Mouse (Mus musculus) CH12.LX (cell line): ENCODE measurements around the gene Arid1a. TPM values are rescaled to one million over a fixed set of nuclear protein-coding genes. Genes with fewer than 3 reads are reported as not detected.

Experiments used
- DNase-seq: peaks from one replicate; pipeline ENCODE4 v3.0.0-alpha.2; 2013; ENCODE audit errors: extremely low read depth
- H3K27ac ChIP-seq: 2 replicates; pipeline ENCODE4 v1.5.1; 2012; ENCODE audit warnings: low read depth, mild to moderate bottlenecking, control low read depth, moderate library complexity; ENCODE audit not compliant: insufficient read depth
- H3K27me3 ChIP-seq: replicated peaks from 2 replicates; pipeline ENCODE3; 2012; ENCODE audit warnings: inconsistent platforms
- H3K36me3 ChIP-seq, 2 experiments: replicated peaks in 1 of 2; 2 replicates each; pipeline versions ENCODE3 to v1.6.1; 2012; ENCODE audit warnings: inconsistent platforms in 1 of 2, low read length in 1 of 2, mild to moderate bottlenecking in 1 of 2, mixed read lengths in 1 of 2, moderate library complexity in 1 of 2; ENCODE audit not compliant: control insufficient read depth in 1 of 2, insufficient read depth in 1 of 2
- H3K4me1 ChIP-seq, 2 experiments: 2 replicates each; pipeline ENCODE4 v1.6.1; 2012; ENCODE audit warnings: inconsistent platforms in 1 of 2, moderate library complexity in 1 of 2; ENCODE audit not compliant: insufficient read depth in 2 of 2, control insufficient read depth in 1 of 2
- H3K4me2 ChIP-seq: 2 replicates; pipeline ENCODE4 v1.6.1; 2012; ENCODE audit warnings: low read depth, mild to moderate bottlenecking, control low read depth; ENCODE audit not compliant: poor library complexity, insufficient read depth, severe bottlenecking
- H3K4me3 ChIP-seq, 3 experiments: fragments of 150-350 bp in 1 of 3; sonication (generic) in 1 of 3; replicated peaks in 1 of 3; 2 replicates each; pipeline versions ENCODE3 to v1.5.1; 2011 to 2012; ENCODE audit warnings: low read depth in 2 of 3, low read length in 2 of 3, mild to moderate bottlenecking in 2 of 3, moderate library complexity in 2 of 3, control low read depth in 1 of 3, improper control_type of control experiment in 1 of 3, inconsistent platforms in 1 of 3, mixed read lengths in 1 of 3; ENCODE audit not compliant: poor library complexity in 1 of 3
- H3K79me2 ChIP-seq: replicated peaks from 2 replicates; pipeline ENCODE4 v1.6.1; 2012; ENCODE audit warnings: mild to moderate bottlenecking, moderate library complexity; ENCODE audit not compliant: control insufficient read depth, poor library complexity, insufficient read depth, severe bottlenecking; ENCODE audit errors: extremely low read depth
- H3K9ac ChIP-seq: 2 replicates; pipeline ENCODE4 v1.6.1; 2012; ENCODE audit warnings: low read depth, mild to moderate bottlenecking, control low read depth, moderate library complexity; ENCODE audit not compliant: insufficient read depth
- H3K9me3 ChIP-seq: replicated peaks from 2 replicates; pipeline ENCODE3; 2012; ENCODE audit warnings: low read length, inconsistent platforms, mixed read lengths
- BHLHE40 ChIP-seq: IDR thresholded peaks from 2 replicates; pipeline ENCODE4 v1.6.1; 2011; ENCODE audit warnings: mild to moderate bottlenecking, low read depth, low read length, improper control_type of control experiment
- CHD1 ChIP-seq: IDR thresholded peaks from 2 replicates; pipeline ENCODE4 v1.6.1; 2012; ENCODE audit warnings: low read depth, low read length, improper control_type of control experiment, inconsistent platforms
- CHD2 ChIP-seq: IDR thresholded peaks from 2 replicates; pipeline ENCODE4 v1.6.1; 2011; ENCODE audit warnings: low read length, improper control_type of control experiment
- E2F4 ChIP-seq: IDR thresholded peaks from 2 replicates; pipeline ENCODE4 v1.6.1; 2011; ENCODE audit warnings: low read depth, low read length, improper control_type of control experiment; ENCODE audit not compliant: insufficient replicate concordance
- ELF1 ChIP-seq: IDR thresholded peaks from 2 replicates; pipeline ENCODE4 v1.6.1; 2014; ENCODE audit warnings: low read depth, mild to moderate bottlenecking, inconsistent platforms, low read length, improper control_type of control experiment
- GABPA ChIP-seq: IDR thresholded peaks from 2 replicates; pipeline ENCODE4 v1.6.1; 2012; ENCODE audit warnings: low read depth, low read length, improper control_type of control experiment, inconsistent platforms; ENCODE audit not compliant: insufficient replicate concordance
- HCFC1 ChIP-seq: IDR thresholded peaks from 2 replicates; pipeline ENCODE4 v1.6.1; 2012; ENCODE audit warnings: low read depth, mild to moderate bottlenecking, inconsistent platforms, low read length, improper control_type of control experiment
- JUND ChIP-seq: conservative IDR thresholded peaks from 2 replicates; pipeline ENCODE4 v1.6.1; 2011; ENCODE audit warnings: low read depth, low read length, improper control_type of control experiment
- KAT2A ChIP-seq: IDR thresholded peaks from 2 replicates; pipeline ENCODE4 v1.6.1; 2012; ENCODE audit warnings: low read length, improper control_type of control experiment, inconsistent platforms; ENCODE audit not compliant: insufficient replicate concordance
- MAFK ChIP-seq: IDR thresholded peaks from 2 replicates; pipeline ENCODE4 v1.6.1; 2011; ENCODE audit warnings: low read length, improper control_type of control experiment; ENCODE audit not compliant: insufficient replicate concordance
- MAX ChIP-seq: IDR thresholded peaks from 2 replicates; pipeline ENCODE4 v1.6.1; 2011; ENCODE audit warnings: low read length, improper control_type of control experiment
- MAZ ChIP-seq: IDR thresholded peaks from 2 replicates; pipeline ENCODE4 v1.6.1; 2012; ENCODE audit warnings: low read depth, mild to moderate bottlenecking, inconsistent platforms, low read length, improper control_type of control experiment, moderate library complexity
- MEF2A ChIP-seq: IDR thresholded peaks from 2 replicates; pipeline ENCODE4 v1.6.1; 2014; ENCODE audit warnings: low read depth, mild to moderate bottlenecking, inconsistent platforms, low read length, improper control_type of control experiment, borderline replicate concordance
- MXI1 ChIP-seq: IDR thresholded peaks from 2 replicates; pipeline ENCODE4 v1.6.1; 2011; ENCODE audit warnings: mild to moderate bottlenecking, low read depth, low read length, improper control_type of control experiment
- MYC ChIP-seq: IDR thresholded peaks from 2 replicates; pipeline ENCODE4 v1.6.1; 2011; ENCODE audit warnings: low read depth, mild to moderate bottlenecking, improper control_type of control experiment, low read length
- NELFE ChIP-seq: IDR thresholded peaks from 2 replicates; pipeline ENCODE4 v1.6.1; 2011; ENCODE audit warnings: low read depth, low read length, improper control_type of control experiment
- PAX5 ChIP-seq: IDR thresholded peaks from 2 replicates; pipeline ENCODE4 v1.6.1; 2012; ENCODE audit warnings: low read length, inconsistent platforms, mixed read lengths
- POLR2AphosphoS2 ChIP-seq: IDR thresholded peaks from 2 replicates; pipeline ENCODE4 v1.6.1; 2011; ENCODE audit warnings: low read depth, low read length, improper control_type of control experiment
- RAD21 ChIP-seq: IDR thresholded peaks from 2 replicates; pipeline ENCODE4 v1.6.1; 2011; ENCODE audit warnings: low read depth, mild to moderate bottlenecking, low read length, improper control_type of control experiment, moderate library complexity
- RCOR1 ChIP-seq: conservative IDR thresholded peaks from 2 replicates; pipeline ENCODE4 v1.6.1; 2012; ENCODE audit warnings: low read depth, mild to moderate bottlenecking, inconsistent platforms, low read length, improper control_type of control experiment
- SIN3A ChIP-seq: IDR thresholded peaks from 2 replicates; pipeline ENCODE4 v1.6.1; 2012; ENCODE audit warnings: low read length, improper control_type of control experiment, inconsistent platforms
- SMC3 ChIP-seq: IDR thresholded peaks from 2 replicates; pipeline ENCODE4 v1.6.1; 2011; ENCODE audit warnings: low read depth, low read length, improper control_type of control experiment
- TBP ChIP-seq: conservative IDR thresholded peaks from 2 replicates; pipeline ENCODE4 v1.6.1; 2011; ENCODE audit warnings: low read depth, low read length, improper control_type of control experiment
- TCF12 ChIP-seq: IDR thresholded peaks from 2 replicates; pipeline ENCODE4 v1.6.1; 2014; ENCODE audit warnings: low read depth, mild to moderate bottlenecking, inconsistent platforms, low read length, improper control_type of control experiment
- USF1 ChIP-seq: IDR thresholded peaks from 2 replicates; pipeline ENCODE4 v1.6.1; 2014; ENCODE audit warnings: low read depth, mild to moderate bottlenecking, inconsistent platforms, low read length, improper control_type of control experiment
- ZC3H11A ChIP-seq: IDR thresholded peaks from 2 replicates; pipeline ENCODE4 v1.6.1; 2012; ENCODE audit warnings: low read depth, mild to moderate bottlenecking, inconsistent platforms, low read length, improper control_type of control experiment
- ZKSCAN1 ChIP-seq: IDR thresholded peaks from 2 replicates; pipeline ENCODE4 v1.6.1; 2012; ENCODE audit warnings: low read depth, inconsistent platforms, low read length, improper control_type of control experiment, borderline replicate concordance
- ZMIZ1 ChIP-seq: IDR thresholded peaks from 2 replicates; pipeline ENCODE4 v1.6.1; 2012; ENCODE audit warnings: low read depth, mild to moderate bottlenecking, inconsistent platforms, low read length, improper control_type of control experiment
- ZNF384 ChIP-seq: IDR thresholded peaks from 2 replicates; pipeline ENCODE4 v1.6.1; 2012; ENCODE audit warnings: low read depth, low read length, improper control_type of control experiment, inconsistent platforms
- dilution Hi-C: fragments of 300-500 bp; cut with MboI; formaldehyde crosslinking; loops from 2 replicates; pipeline ENCODE4 v1.14.3; 2020; ENCODE audit warnings: low sequenced_read_pairs; ENCODE audit not compliant: extremely low pct_unique_long_range_greater_than_20kb, extremely low pct_ligation_motif_present
- in situ Hi-C: fragments of 300-500 bp; cut with MboI; formaldehyde crosslinking; loops from 3 replicates; pipeline ENCODE4 v1.14.3; 2019; ENCODE audit warnings: low sequenced_read_pairs, low pct_ligation_motif_present, low pct_unique_long_range_greater_than_20kb, mixed read lengths
- polyA plus RNA-seq: library from polyadenylated mRNA; unstranded; fragments of >175 nt; gene quantifications from 2 replicates; pipeline ENCODE4 v1.2.1, GENCODE M21; 2012; ENCODE audit warnings: low read depth; ENCODE audit not compliant: insufficient read length
- total RNA-seq, 2 experiments: library from RNA; depleted of rRNA; stranded (reverse); fragments of 300-350 nt in 1 of 2; fragments of >200 nt in 1 of 2; gene quantifications; 2 replicates each; pipeline ENCODE4 v1.2.3; 2012 to 2014

Gene Arid1a
- total and polyA plus RNA-seq, 3 experiments, result 6.4 to 47.1 (median 19.1) TPM

DNA sequence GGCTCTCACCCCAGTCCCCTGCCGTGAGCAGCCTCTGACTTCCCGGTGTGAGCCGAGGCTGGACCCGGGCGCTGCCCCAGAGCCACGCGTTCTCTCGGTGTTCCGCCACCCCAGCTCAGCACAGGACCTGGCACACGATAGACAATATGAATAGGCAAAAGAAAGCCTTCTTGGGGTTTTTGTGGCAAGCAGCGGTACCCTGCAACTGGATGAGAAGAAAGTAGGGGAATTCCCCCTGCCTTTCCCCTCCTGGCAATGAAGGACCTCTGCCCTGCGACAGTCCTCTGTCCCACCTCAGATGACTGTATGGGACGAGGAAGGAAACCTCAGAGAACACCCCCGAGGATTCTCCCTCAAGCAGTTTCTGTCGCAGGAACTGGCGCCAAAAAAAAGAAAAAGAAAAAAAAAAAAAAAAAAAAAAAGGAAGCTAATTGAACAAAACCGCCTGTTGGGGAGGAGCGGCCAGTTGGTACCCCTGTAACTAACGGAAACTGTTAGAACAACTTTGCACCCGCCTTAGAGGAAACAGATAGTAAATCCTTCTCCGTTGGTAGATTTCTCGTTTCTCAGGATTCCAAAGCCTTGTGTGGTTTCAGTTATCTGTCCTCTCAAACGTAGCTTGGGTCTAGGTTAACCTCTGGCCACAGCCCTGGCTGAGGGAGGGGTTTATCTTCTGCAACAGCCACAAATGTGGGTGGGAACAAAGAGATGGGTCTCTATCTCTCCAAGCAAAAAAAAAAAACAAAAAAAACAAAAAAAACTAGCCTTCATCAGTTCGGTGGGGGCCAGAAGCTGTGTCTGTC is 83.5 kb downstream of the Arid1a start (continued):
- TF ChIP-seq MAZ, result 0 out of 2 replicates have a peak, but pooled peaks have one; percentile 24
- TF ChIP-seq CHD2, result peak; percentile 9
- TF ChIP-seq ZNF384, result peak; percentile 97
- TF ChIP-seq SIN3A, result peak; percentile 86
- TF ChIP-seq BHLHE40, result peak; percentile 97
- peak; percentile 83 for TF ChIP-seq MAX
- TF ChIP-seq KAT2A, result no peak
- no peak for TF ChIP-seq PAX5
- TF ChIP-seq MXI1, result peak; percentile 30
- peak; percentile 83; the same call in 1 of the 2 replicates for TF ChIP-seq POLR2AphosphoS2
- TF ChIP-seq TCF12, result no peak; the same call in none of the 2 replicates
- TF ChIP-seq ELF1, result peak; percentile 0; the same call in 1 of the 2 replicates
- no peak for TF ChIP-seq RAD21
- TF ChIP-seq JUND, result no peak
- TF ChIP-seq MEF2A, result peak; percentile 77
- TF ChIP-seq NELFE, result no peak; the same call in 1 of the 2 replicates
- no peak for TF ChIP-seq HCFC1
- TF ChIP-seq USF1, result no peak

DNA sequence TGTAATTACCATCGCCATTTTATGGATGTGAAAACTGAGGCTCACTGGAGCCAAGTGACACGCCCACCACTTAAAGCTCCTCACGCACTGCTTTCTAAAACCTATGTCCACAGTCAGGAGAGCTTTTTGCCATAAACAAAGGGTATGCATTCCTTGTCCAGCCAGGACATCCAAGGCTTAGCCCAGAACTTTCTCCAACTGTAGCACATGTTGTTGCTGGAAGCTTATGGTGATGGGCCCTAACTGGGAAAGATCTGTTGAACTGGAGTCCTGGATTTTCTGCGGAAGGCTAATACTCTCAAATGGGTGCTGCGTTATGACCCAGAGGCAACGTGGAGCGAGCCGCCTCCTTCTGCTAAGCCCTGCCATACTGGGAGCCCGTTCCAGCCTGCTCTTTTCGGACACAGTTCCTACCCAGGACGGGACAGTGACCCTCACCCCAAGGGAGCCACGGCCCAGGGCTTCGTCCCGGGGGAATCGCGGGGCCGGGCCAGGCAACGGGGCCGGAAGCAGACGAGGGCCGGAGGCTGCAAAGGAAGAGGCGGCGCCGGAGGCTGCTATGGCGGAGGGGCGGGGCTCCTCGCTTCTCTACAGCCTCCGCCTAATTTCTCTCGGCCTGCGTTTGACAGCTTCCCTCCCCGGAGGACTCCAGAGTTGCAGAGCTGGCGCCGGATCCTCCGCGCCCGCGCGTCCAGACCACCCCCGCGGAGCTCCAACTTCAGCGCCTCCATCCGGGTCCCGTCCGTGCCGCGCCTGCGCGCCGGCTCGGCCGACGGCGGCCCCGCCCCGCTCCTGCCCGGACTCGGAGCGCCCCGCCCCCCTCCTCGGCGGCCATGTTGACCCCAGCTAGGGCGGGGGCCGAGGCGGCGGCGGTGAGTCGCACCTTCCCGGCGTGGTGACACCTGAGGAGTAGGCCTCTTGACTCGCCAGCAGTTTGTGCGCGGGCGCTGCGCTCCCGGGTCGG is 84.4 kb downstream of the Arid1a start, which contains the start of gene Pigv:
Gene Pigv (minus strand): TSS at position 767 of the 964 bp plus-strand sequence.
- H3K4me2 ChIP-seq, result peak within 1 kb of the TSS; percentile 87
- dilution Hi-C loops (no loop called here), in situ Hi-C loops (loop anchor here (10.0 kb wide), 1 partner anchor 83 kb away; the partner anchor contains the start of gene Arid1a)
- H3K27me3 ChIP-seq, result no peaks in the 10 kb centered on the region
- no peaks in the 10 kb centered on the region for H3K9me3 ChIP-seq
- peaks cover 8 to 73% of the 10 kb centered on the region in 2 experiments; a peak in 3 of 4 replicates for H3K4me1 ChIP-seq
- H3K9ac ChIP-seq, result peak within 1 kb of the TSS; percentile 65
- H3K27ac ChIP-seq, result peak within 1 kb of the TSS; percentile 94
- peak within 1 kb of the TSS; percentile 58 to 80 (median 59) for H3K4me3 ChIP-seq
- no peaks in the 10 kb centered on the region for H3K79me2 ChIP-seq
- DNase-seq, result peak; percentile 86
- H3K36me3 ChIP-seq, result peaks cover 0 to 11% of the 10 kb centered on the region in 2 experiments
- TF ChIP-seq MYC (peak; percentile 12; the same call in 1 of the 2 replicates), E2F4 (no peak), RAD21 (no peak), GABPA (no peak), ZMIZ1 (peak; percentile 62), MAX (no peak), ZNF384 (no peak), JUND (0 out of 2 replicates have a peak, but pooled peaks have one; percentile 0), BHLHE40 (no peak; the same call in 1 of the 2 replicates), ZKSCAN1 (no peak), ELF1 (peak; percentile 74), ZC3H11A (no peak), USF1 (no peak), MEF2A (0 out of 2 replicates have a peak, but pooled peaks have one; percentile 9), HCFC1 (peak; percentile 67), SMC3 (no peak), CHD1 (no peak), PAX5 (no peak), TCF12 (peak; percentile 46; the same call in 1 of the 2 replicates), MAFK (no peak), RCOR1 (no peak; the same call in 1 of the 2 replicates), SIN3A (peak; percentile 45; the same call in 1 of the 2 replicates), TBP (no peak; the same call in 1 of the 2 replicates), KAT2A (0 out of 2 replicates have a peak, but pooled peaks have one; percentile 45)
